In genomic region chr10:44460095-44460810, GRCm38 (mm10) we compare ENCODE assay signal across 8 mouse cellular contexts.
DNase-seq lines count a peak whose midpoint lies in the region; ATAC-seq lines count a peak whose summit lies in the region.

No protein-coding gene starts in this region.

- peak; percentile 53 to 64 for DNase-seq in cerebellum, postnatal 4 days (ENCODE audit: low spot score in 2 of 2)
- DNase-seq in cerebellum, adult 8-10 months: no peak
- DNase-seq in ovary, postnatal 14 days (ENCODE audit: low spot score): peak; percentile 67
- DNase-seq in ovary, postnatal 10 days (ENCODE audit: low spot score): no peak
- peak; percentile 61 for DNase-seq in brain, adult 2 months (ENCODE audit: low read depth, low spot score)
- DNase-seq in kidney, postnatal 10 days: peak; percentile 82
- peak; percentile 50 for DNase-seq in mesoderm, embryonic 11.5 days (ENCODE audit: low read depth, low spot score)

- ATAC-seq in activated CD4-positive, CD25-positive, alpha-beta regulatory T cell, adult 4 months: no peak

Comparison
In these comparisons a context has a peak if more than half of its experiments do, and no peak if none do; other contexts are left out.
1. DNase-seq: peak in cerebellum, postnatal 4 days (2 of 2), ovary, postnatal 14 days (single experiment), brain, adult 2 months (single experiment), kidney, postnatal 10 days (single experiment) and mesoderm, embryonic 11.5 days (single experiment); none in cerebellum, adult 8-10 months (single experiment) and ovary, postnatal 10 days (single experiment).